Mouse (Mus musculus): ENCODE data around the gene Ubl5. TPM values are rescaled to one million over a fixed set of nuclear protein-coding genes. Genes with fewer than 3 reads are reported as not detected.

Gene Ubl5
- 36.8 and 77.8 TPM in 2 replicates for polyA plus RNA-seq (2012; rRNA removed)

GRCm38 (mm10) chr9:20642101-20642895, at the start of gene Ubl5:
TSS of gene Ubl5 (plus strand) at chr9:20642878.
- H3K4me3 ChIP-seq (ENCODE audit: low read depth, low read length) = peak within 1 kb of the TSS; percentile 88
- H3K27ac ChIP-seq (ENCODE audit: insufficient read depth, low read depth, low read length) = peak within 1 kb of the TSS; percentile 73
- WGBS = 1% methylated on average over 51 of the region's 51 CpGs
- no peaks in the 10 kb centered on the region for H3K27me3 ChIP-seq (ENCODE audit: control insufficient read depth, insufficient read depth, low read length)
- H3K36me3 ChIP-seq (ENCODE audit: control insufficient read depth, insufficient read depth, low read length) = peaks cover 19% of the 10 kb centered on the region
- TF ChIP-seq POLR2A (IDR thresholded peaks at IDR 0.05; ENCODE audit: low read depth, low read length) = no peak; the same call in 1 of the 2 replicates
- TF ChIP-seq CTCF (IDR thresholded peaks at IDR 0.05; ENCODE audit: extremely low read depth, insufficient read length, insufficient replicate concordance, low read depth, low read length) = no peak
- peaks cover 2% of the 10 kb centered on the region; the same call in 1 of the 2 replicates for H3K4me1 ChIP-seq (ENCODE audit: control insufficient read depth, insufficient read depth, insufficient read length, low read length)

GRCm38 (mm10) chr9:20601270-20601669, 41.4 kb upstream of the Ubl5 start:
- H3K27ac ChIP-seq (ENCODE audit: insufficient read depth, low read depth, low read length) = no peak overlapping the region
- H3K27me3 ChIP-seq (ENCODE audit: control insufficient read depth, insufficient read depth, low read length) = no peaks in the 10 kb centered on the region
- H3K36me3 ChIP-seq (ENCODE audit: control insufficient read depth, insufficient read depth, low read length) = no peaks in the 10 kb centered on the region
- 72% methylated on average over 6 of the region's 6 CpGs for WGBS
- no peak overlapping the region for H3K4me3 ChIP-seq (ENCODE audit: low read depth, low read length)
- TF ChIP-seq POLR2A (IDR thresholded peaks at IDR 0.05; ENCODE audit: low read depth, low read length) (no peak), CTCF (IDR thresholded peaks at IDR 0.05; ENCODE audit: extremely low read depth, insufficient read length, insufficient replicate concordance, low read depth, low read length) (no peak)
- H3K4me1 ChIP-seq (ENCODE audit: control insufficient read depth, insufficient read depth, insufficient read length, low read length) = no peaks in the 10 kb centered on the region

DNA sequence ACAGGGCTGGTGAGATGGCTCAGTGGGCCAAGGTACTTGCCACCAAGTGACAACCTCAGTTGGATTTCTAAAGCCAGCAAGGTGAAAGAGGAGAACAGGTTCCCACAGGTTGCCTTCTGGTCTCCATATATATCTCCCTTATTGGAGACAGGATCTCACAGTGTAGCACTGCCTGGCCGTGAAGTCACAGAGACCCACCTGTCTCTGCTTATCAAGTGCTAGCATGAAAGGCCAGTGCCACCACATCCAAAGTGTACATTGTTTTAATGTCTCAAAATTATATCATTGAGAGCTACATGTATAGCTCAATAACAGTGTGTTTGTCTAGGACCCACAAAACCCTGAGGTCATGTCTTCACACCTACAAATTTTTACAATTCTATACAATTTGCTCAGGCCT, 36.4 kb upstream of the Ubl5 start:
- Histone ChIP-seq H3K36me3 (ENCODE audit: control insufficient read depth, insufficient read depth, low read length) (no peaks in the 10 kb centered on the region), H3K4me3 (ENCODE audit: low read depth, low read length) (no peak overlapping the region), H3K27me3 (ENCODE audit: control insufficient read depth, insufficient read depth, low read length) (no peaks in the 10 kb centered on the region), H3K4me1 (ENCODE audit: control insufficient read depth, insufficient read depth, insufficient read length, low read length) (peaks cover 3% of the 10 kb centered on the region; the same call in 1 of the 2 replicates), H3K27ac (ENCODE audit: insufficient read depth, low read depth, low read length) (no peak overlapping the region)
- TF ChIP-seq CTCF (IDR thresholded peaks at IDR 0.05; ENCODE audit: extremely low read depth, insufficient read length, insufficient replicate concordance, low read depth, low read length) (no peak), POLR2A (IDR thresholded peaks at IDR 0.05; ENCODE audit: low read depth, low read length) (no peak)
- 92% methylated on average over 1 of the region's 1 CpGs for WGBS

DNA sequence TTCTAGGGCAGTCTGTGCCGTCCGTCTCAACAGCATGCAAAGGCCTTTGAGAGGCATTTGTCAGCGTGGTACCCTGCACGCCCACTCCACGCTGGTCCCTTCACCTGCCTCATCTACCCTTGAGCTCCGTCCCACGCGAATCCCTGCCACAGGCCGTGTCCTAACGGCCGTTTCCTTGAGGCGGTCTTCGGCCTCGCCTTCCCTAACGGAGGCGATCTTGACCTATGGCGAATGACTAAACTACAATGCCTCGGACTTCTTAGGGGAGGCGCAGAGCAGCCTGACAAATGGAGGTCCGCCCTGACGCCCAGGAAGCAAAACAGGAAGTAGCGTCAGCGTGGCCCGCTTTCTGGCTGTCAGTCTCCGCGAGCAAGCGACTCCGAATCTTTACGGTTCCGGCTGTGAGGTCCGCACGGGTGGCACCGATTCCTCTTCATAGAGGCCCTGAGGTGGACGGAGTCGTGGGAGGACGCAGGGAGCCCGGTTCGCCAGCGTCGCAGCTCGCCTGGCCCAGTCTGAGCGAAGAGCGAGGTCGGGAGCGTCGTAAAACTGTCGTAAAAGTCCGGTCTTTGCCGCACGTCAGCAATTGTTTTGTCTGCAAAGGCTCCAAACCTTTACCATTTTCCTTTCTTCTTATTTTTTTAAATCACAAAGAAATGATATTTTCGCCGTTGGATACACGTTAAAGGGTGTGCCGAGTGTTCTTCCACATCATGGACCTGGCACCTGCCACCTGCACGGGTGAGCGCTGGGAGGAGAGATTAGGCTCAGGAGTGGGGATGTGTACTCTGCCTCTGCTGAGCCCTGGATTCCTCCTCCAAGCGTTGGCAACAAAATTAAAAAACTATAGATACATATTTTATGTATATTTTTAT, 35.3 kb upstream of the Ubl5 start:
- Histone ChIP-seq H3K4me1 (ENCODE audit: control insufficient read depth, insufficient read depth, insufficient read length, low read length) (peaks cover 3% of the 10 kb centered on the region; the same call in 1 of the 2 replicates), H3K4me3 (ENCODE audit: low read depth, low read length) (peak overlapping the region; percentile 90), H3K36me3 (ENCODE audit: control insufficient read depth, insufficient read depth, low read length) (no peaks in the 10 kb centered on the region), H3K27me3 (ENCODE audit: control insufficient read depth, insufficient read depth, low read length) (no peaks in the 10 kb centered on the region), H3K27ac (ENCODE audit: insufficient read depth, low read depth, low read length) (peak overlapping the region; percentile 99)
- peak; percentile 65; the same call in 1 of the 2 replicates for TF ChIP-seq POLR2A (IDR thresholded peaks at IDR 0.05; ENCODE audit: low read depth, low read length)
- TF ChIP-seq CTCF (IDR thresholded peaks at IDR 0.05; ENCODE audit: extremely low read depth, insufficient read length, insufficient replicate concordance, low read depth, low read length) = no peak
- WGBS = under 1% methylated on average over 57 of the region's 57 CpGs

- WGBS = 83% methylated on average over 5 of the region's 5 CpGs
- no peak for TF ChIP-seq CTCF (IDR thresholded peaks at IDR 0.05; ENCODE audit: extremely low read depth, insufficient read length, insufficient replicate concordance, low read depth, low read length)
- TF ChIP-seq POLR2A (IDR thresholded peaks at IDR 0.05; ENCODE audit: low read depth, low read length) = no peak
- peaks cover 3% of the 10 kb centered on the region; the same call in 1 of the 2 replicates for H3K4me1 ChIP-seq (ENCODE audit: control insufficient read depth, insufficient read depth, insufficient read length, low read length)
- no peaks in the 10 kb centered on the region for H3K27me3 ChIP-seq (ENCODE audit: control insufficient read depth, insufficient read depth, low read length)
- no peaks in the 10 kb centered on the region for H3K36me3 ChIP-seq (ENCODE audit: control insufficient read depth, insufficient read depth, low read length)
- H3K27ac ChIP-seq (ENCODE audit: insufficient read depth, low read depth, low read length) = no peak overlapping the region
- H3K4me3 ChIP-seq (ENCODE audit: low read depth, low read length) = no peak overlapping the region
Measured at GRCm38 (mm10) chr9:20609831-20610464, 32.7 kb upstream of the Ubl5 start.

- peaks cover under 1% of the 10 kb centered on the region; the same call in 1 of the 2 replicates for H3K4me1 ChIP-seq (ENCODE audit: control insufficient read depth, insufficient read depth, insufficient read length, low read length)
- peak overlapping the region; percentile 39; the same call in 1 of the 2 replicates for H3K27ac ChIP-seq (ENCODE audit: insufficient read depth, low read depth, low read length)
- 26% methylated on average over 5 of the region's 5 CpGs for WGBS
- no peaks in the 10 kb centered on the region for H3K27me3 ChIP-seq (ENCODE audit: control insufficient read depth, insufficient read depth, low read length)
- TF ChIP-seq POLR2A (IDR thresholded peaks at IDR 0.05; ENCODE audit: low read depth, low read length) (no peak), CTCF (IDR thresholded peaks at IDR 0.05; ENCODE audit: extremely low read depth, insufficient read length, insufficient replicate concordance, low read depth, low read length) (no peak)
- no peaks in the 10 kb centered on the region for H3K36me3 ChIP-seq (ENCODE audit: control insufficient read depth, insufficient read depth, low read length)
- H3K4me3 ChIP-seq (ENCODE audit: low read depth, low read length) = no peak overlapping the region
Measured at GRCm38 (mm10) chr9:20611976-20612375, 30.7 kb upstream of the Ubl5 start.

Measured in small intestine, adult 2 months (tissue).